Mouse (Mus musculus) hindbrain, embryonic 14.5 days (tissue): ENCODE results near the gene Catsperd. TPM values are rescaled to one million over a fixed set of nuclear protein-coding genes. Genes with fewer than 3 reads are reported as not detected.

ENCODE experiments used
- ATAC-seq: fragments of 200-750 bp; cut with Nextera tagmentation; 2 replicates; pipeline ENCODE4 v1.8.0; 2017; ENCODE audit warnings: moderate number of reproducible peaks, mild to moderate bottlenecking, moderate TSS enrichment, moderate library complexity; ENCODE audit not compliant: low FRiP score
- DNase-seq: peaks from one replicate; pipeline ENCODE4 v3.0.0-alpha.2; 2015; ENCODE audit warnings: low spot score
- H3K27ac ChIP-seq: fragments of 300-500 bp; sonication (generic); 2 replicates; pipeline ENCODE4 v1.5.1; 2014; ENCODE audit warnings: mild to moderate bottlenecking, moderate library complexity
- H3K27me3 ChIP-seq: fragments of 300-500 bp; sonication (generic); 2 replicates; pipeline ENCODE4 v1.6.1; 2014; ENCODE audit warnings: mild to moderate bottlenecking, low read length, mixed read lengths; ENCODE audit not compliant: control insufficient read depth, insufficient read depth
- H3K36me3 ChIP-seq: fragments of 300-500 bp; sonication (generic); replicated peaks from 2 replicates; pipeline ENCODE4 v1.6.1; 2014; ENCODE audit not compliant: control insufficient read depth, insufficient read depth
- H3K4me1 ChIP-seq: fragments of 300-500 bp; sonication (generic); replicated peaks from 2 replicates; pipeline ENCODE4 v1.6.1; 2014; ENCODE audit warnings: antibody characterized with exemption, low read length, mixed read lengths; ENCODE audit not compliant: control insufficient read depth, insufficient read depth
- H3K4me2 ChIP-seq: fragments of 300-500 bp; sonication (generic); replicated peaks from 2 replicates; pipeline ENCODE4 v1.6.1; 2014; ENCODE audit warnings: mild to moderate bottlenecking, moderate library complexity
- H3K4me3 ChIP-seq: fragments of 300-500 bp; sonication (generic); replicated peaks from 2 replicates; pipeline ENCODE4 v1.5.1; 2014; ENCODE audit warnings: mild to moderate bottlenecking, low read length
- H3K9ac ChIP-seq: fragments of 300-500 bp; sonication (generic); 2 replicates; pipeline ENCODE4 v1.6.1; 2014
- H3K9me3 ChIP-seq: fragments of 300-500 bp; sonication (generic); 2 replicates; pipeline ENCODE4 v1.6.1; 2016; ENCODE audit warnings: low read length; ENCODE audit not compliant: control insufficient read depth
- WGBS: fragments of 180-500 bp; shearing (Covaris S2); extraction: QIAGEN DNeasy Blood & Tissue Kit; methylation state at CpG from one replicate; pipeline ENCODE4 v1.1.7; 2014; 5-methylcytosine and 5-hydroxymethylcytosine counted together
- polyA plus RNA-seq: library from polyadenylated mRNA; unstranded; fragments of >200 nt; fragmentation: Nextera tagmentation; extraction: Ambion mirVana; gene quantifications from 2 replicates; pipeline ENCODE4 v1.2.1, GENCODE M21; 2014

Gene Catsperd
- polyA plus RNA-seq, 1 experiment from 2014 or later, result 1.5 TPM

GRCm38 (mm10) chr17:56654771-56655170, 26.8 kb downstream of the Catsperd start:
- Histone ChIP-seq H3K36me3 (no peaks in the 10 kb centered on the region), H3K4me3 (no peak overlapping the region), H3K9me3 (no peaks in the 10 kb centered on the region), H3K4me2 (no peak overlapping the region), H3K9ac (no peak overlapping the region), H3K27ac (no peak overlapping the region), H3K4me1 (no peaks in the 10 kb centered on the region), H3K27me3 (no peaks in the 10 kb centered on the region)
- no peak for DNase-seq
- no peak for ATAC-seq
- 77% methylated on average over 2 of the region's 2 CpGs for WGBS

GRCm38 (mm10) chr17:56655311-56655710, 27.4 kb downstream of the Catsperd start:
- H3K9me3 ChIP-seq, result no peaks in the 10 kb centered on the region
- H3K4me1 ChIP-seq, result no peaks in the 10 kb centered on the region
- no peaks in the 10 kb centered on the region for H3K27me3 ChIP-seq
- H3K4me3 ChIP-seq, result no peak overlapping the region
- ATAC-seq (no peak), DNase-seq (no peak)
- H3K4me2 ChIP-seq, result no peak overlapping the region
- H3K27ac ChIP-seq, result no peak overlapping the region
- no peaks in the 10 kb centered on the region for H3K36me3 ChIP-seq
- H3K9ac ChIP-seq, result no peak overlapping the region
- 86% methylated on average over 3 of the region's 3 CpGs for whole genome bisulfite sequencing

GRCm38 (mm10) chr17:56656171-56656570, 28.2 kb downstream of the Catsperd start:
- Histone ChIP-seq H3K9me3 (no peaks in the 10 kb centered on the region), H3K4me1 (no peaks in the 10 kb centered on the region), H3K9ac (no peak overlapping the region), H3K27me3 (no peaks in the 10 kb centered on the region), H3K4me3 (no peak overlapping the region), H3K4me2 (no peak overlapping the region), H3K36me3 (no peaks in the 10 kb centered on the region), H3K27ac (no peak overlapping the region)
- no peak for DNase-seq
- no peak for ATAC-seq
- 82% methylated on average over 6 of the region's 6 CpGs for WGBS

- WGBS, result 65% methylated on average over 3 of the region's 3 CpGs
- Histone ChIP-seq H3K27me3 (peaks cover 9% of the 10 kb centered on the region; the same call in 1 of the 2 replicates), H3K9ac (no peak overlapping the region), H3K4me3 (no peak overlapping the region), H3K4me2 (no peak overlapping the region), H3K9me3 (no peaks in the 10 kb centered on the region), H3K36me3 (no peaks in the 10 kb centered on the region), H3K4me1 (no peaks in the 10 kb centered on the region; the same call in 1 of the 2 replicates), H3K27ac (no peak overlapping the region)
- ATAC-seq (no peak), DNase-seq (no peak)
Observed at GRCm38 (mm10) chr17:56663659-56664058, 35.7 kb downstream of the Catsperd start.

GRCm38 (mm10) chr17:56664333-56664732, 36.4 kb downstream of the Catsperd start:
- Histone ChIP-seq H3K4me3 (no peak overlapping the region), H3K4me2 (no peak overlapping the region), H3K36me3 (no peaks in the 10 kb centered on the region), H3K27me3 (peaks cover 9% of the 10 kb centered on the region; the same call in 1 of the 2 replicates), H3K9me3 (no peaks in the 10 kb centered on the region), H3K9ac (no peak overlapping the region), H3K27ac (no peak overlapping the region), H3K4me1 (no peaks in the 10 kb centered on the region; the same call in 1 of the 2 replicates)
- WGBS, result 1% methylated on average over 10 of the region's 10 CpGs
- ATAC-seq (no peak), DNase-seq (no peak)

- no peak for DNase-seq
Observed at GRCm38 (mm10) chr17:56666384-56666783, 38.4 kb downstream of the Catsperd start.

GRCm38 (mm10) chr17:56667591-56667990, 39.6 kb downstream of the Catsperd start:
- no peak for DNase-seq

More at GRCm38 (mm10) chr17:56666384-56666783, 38.4 kb downstream of the Catsperd start:
- no peaks in the 10 kb centered on the region; the same call in 1 of the 2 replicates for H3K4me1 ChIP-seq
- peaks cover 9% of the 10 kb centered on the region; the same call in 1 of the 2 replicates for H3K27me3 ChIP-seq
- no peak overlapping the region for H3K9ac ChIP-seq
- no peak overlapping the region for H3K4me2 ChIP-seq
- H3K36me3 ChIP-seq, result no peaks in the 10 kb centered on the region
- H3K27ac ChIP-seq, result no peak overlapping the region
- WGBS, result 93% methylated on average over 4 of the region's 4 CpGs
- no peak overlapping the region for H3K4me3 ChIP-seq
- no peaks in the 10 kb centered on the region for H3K9me3 ChIP-seq
- ATAC-seq, result no peak

GRCm38 (mm10) chr17:56668384-56669144, 40.6 kb downstream of the Catsperd start:
- ATAC-seq (no peak), DNase-seq (peak; percentile 86)
- Histone ChIP-seq H3K4me1 (peaks cover 4% of the 10 kb centered on the region), H3K27me3 (peaks cover 9% of the 10 kb centered on the region; the same call in 1 of the 2 replicates), H3K4me3 (peak overlapping the region; percentile 32), H3K27ac (no peak overlapping the region), H3K9me3 (no peaks in the 10 kb centered on the region), H3K36me3 (no peaks in the 10 kb centered on the region), H3K9ac (peak overlapping the region; percentile 52), H3K4me2 (peak overlapping the region; percentile 75)
- 6% methylated on average over 31 of the region's 31 CpGs for WGBS

More at GRCm38 (mm10) chr17:56667591-56667990, 39.6 kb downstream of the Catsperd start:
- H3K36me3 ChIP-seq, result no peaks in the 10 kb centered on the region
- ATAC-seq, result no peak
- peaks cover 9% of the 10 kb centered on the region; the same call in 1 of the 2 replicates for H3K27me3 ChIP-seq
- no peak overlapping the region for H3K27ac ChIP-seq
- H3K9ac ChIP-seq, result no peak overlapping the region
- H3K9me3 ChIP-seq, result no peaks in the 10 kb centered on the region
- H3K4me2 ChIP-seq, result no peak overlapping the region
- H3K4me1 ChIP-seq, result peaks cover 3% of the 10 kb centered on the region
- 75% methylated on average over 3 of the region's 3 CpGs for WGBS
- no peak overlapping the region for H3K4me3 ChIP-seq

GRCm38 (mm10) chr17:56669766-56670165, 41.8 kb downstream of the Catsperd start:
- H3K36me3 ChIP-seq, result no peaks in the 10 kb centered on the region
- no peak for ATAC-seq
- H3K4me1 ChIP-seq, result peaks cover 11% of the 10 kb centered on the region
- peaks cover 9% of the 10 kb centered on the region; the same call in 1 of the 2 replicates for H3K27me3 ChIP-seq
- H3K4me2 ChIP-seq, result no peak overlapping the region
- H3K4me3 ChIP-seq, result no peak overlapping the region
- WGBS, result 87% methylated on average over 8 of the region's 8 CpGs
- H3K9me3 ChIP-seq, result no peaks in the 10 kb centered on the region
- H3K9ac ChIP-seq, result no peak overlapping the region
- DNase-seq, result no peak
- no peak overlapping the region for H3K27ac ChIP-seq
